Mouse (Mus musculus) kidney, adult 18-20 months (tissue): ENCODE data around the gene Tmem38b.
"Not testable (repeated sequence)": the region's sequence is repeated elsewhere in the genome, so short reads cannot be mapped to it uniquely, and the experiment has no call there.

Experiments
- DNase-seq: peaks from one replicate; pipeline ENCODE4 v3.0.0; 2021

Tmem38b gene

DNA sequence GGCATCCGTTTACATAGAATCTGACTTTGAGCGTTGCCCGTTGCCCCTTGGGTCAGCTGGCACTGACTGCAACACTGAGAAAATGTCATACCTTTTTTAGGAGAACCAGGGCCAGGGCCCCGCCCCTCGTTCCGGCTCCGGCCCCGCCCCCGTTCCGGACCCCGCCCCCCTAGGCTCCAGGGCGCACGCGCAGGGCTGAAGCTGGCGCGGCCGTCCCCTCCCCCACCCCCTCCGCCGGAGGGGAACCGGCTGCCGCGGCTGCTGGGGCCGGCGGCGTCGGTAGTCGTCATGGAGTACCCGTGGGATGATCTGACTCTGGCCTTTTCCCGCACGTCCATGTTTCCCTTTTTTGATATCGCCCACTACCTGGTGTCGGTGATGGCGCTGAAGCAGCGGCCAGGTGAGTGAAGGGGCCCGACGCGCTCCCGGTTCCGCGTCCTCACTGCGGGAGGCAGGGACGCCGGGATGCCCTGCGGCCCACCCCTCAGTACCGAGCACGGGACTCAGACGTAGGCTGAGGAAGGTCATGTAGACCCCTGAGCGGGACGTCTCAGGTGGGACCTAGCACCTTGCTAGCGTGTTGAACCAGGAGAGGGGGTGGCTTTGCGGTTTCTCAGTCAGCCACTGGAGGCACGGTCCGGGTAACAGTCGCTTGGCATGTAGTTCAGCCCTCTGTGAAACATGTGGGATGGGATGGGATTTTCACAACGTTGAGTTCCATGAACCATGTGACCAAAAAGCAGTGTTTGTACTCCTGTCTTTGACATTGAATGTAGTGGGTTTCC is at the start of gene Tmem38b:
TSS of gene Tmem38b (plus strand) at position 225 of the 785 bp plus-strand sequence.
- DNase-seq = peak; percentile 81

DNA sequence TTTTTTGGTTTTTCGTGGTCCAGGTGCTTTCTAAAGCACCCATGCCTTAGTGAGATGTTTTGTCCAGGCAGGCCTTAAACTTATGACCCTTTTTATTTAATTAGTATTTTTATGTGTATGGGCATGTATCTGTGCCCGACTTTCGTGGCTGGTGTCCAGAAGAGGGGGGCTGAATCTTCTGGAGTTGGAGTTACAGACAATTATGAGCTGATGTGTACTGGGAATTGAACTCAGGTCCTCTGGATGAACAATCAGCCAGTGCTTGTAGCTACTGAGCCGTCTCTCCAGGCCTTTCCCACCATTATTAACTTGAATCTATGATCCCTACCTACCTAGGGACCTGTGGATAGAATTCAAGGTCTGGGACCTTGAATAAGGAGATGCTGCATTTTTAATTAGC is 44.4 kb upstream of the Tmem38b start:
- no peak for DNase-seq

DNA sequence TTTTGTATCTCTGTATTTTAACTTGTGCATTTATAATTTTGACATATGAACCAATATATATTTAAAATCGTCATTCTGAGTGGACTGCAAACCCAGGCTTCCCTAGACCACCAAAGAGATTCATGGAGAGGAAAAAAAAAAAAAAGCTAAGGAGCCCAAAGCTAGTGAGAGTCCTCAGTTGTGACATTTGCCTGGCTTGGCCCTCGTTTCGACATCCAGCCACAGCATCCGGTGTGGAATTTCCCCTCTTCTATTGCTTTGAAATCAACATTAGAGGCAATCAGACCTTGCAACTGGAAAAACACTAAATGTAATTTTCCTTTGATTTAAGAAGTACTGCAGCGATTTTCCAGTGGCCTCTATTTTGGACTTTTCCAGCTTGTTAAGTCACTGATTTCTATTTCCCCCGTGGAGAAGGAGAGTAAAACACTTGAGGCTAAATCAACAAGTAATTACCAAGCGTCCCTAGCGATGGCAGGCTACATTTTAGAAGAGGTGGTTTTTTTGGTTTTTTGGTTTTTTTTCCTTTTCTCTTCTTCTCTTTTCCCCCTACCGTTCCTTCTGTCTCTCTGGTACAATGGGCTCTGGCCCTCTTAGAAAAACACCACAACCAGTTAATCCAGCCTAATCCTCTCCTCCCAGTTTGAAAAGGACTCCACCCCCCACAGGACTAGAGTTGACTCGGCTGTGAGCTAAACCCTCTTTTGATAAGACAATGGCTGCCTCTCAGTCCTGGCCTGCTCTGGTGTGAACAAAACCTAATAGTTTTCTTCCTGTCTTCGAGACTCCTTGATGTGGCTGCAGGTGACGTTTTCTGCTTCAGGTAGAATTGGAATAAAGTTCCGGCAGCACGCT is 43.4 kb upstream of the Tmem38b start:
- DNase-seq = no peak

DNA sequence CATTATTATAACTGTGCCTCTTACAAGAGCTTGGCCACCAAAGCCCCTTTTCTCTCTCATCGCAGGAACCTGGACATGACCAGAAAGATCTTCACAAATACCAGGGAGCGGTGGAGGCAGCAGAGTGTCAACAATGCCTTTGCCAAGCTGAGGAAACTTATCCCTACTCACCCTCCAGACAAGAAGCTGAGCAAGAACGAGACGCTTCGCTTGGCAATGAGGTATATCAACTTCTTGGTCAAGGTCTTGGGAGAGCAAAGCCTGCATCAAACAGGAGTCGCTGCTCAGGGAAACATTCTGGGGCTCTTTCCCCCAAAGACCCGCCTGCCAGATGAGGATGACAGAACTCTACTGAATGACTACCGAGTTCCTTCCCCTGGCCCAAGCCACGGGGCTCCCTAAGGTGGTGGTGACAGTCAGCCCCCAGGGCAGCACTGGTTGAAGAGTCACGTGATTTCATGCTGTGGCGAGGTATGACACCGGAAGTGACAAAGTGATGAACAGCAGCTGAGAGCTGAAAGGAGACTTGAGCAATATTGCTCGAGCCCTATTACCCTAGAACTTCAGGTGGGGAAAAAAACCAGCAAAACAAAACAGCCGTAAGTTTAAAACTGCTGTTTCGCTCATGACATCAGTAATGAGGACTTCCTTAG is 40.0 kb upstream of the Tmem38b start:
- DNase-seq = no peak

DNA sequence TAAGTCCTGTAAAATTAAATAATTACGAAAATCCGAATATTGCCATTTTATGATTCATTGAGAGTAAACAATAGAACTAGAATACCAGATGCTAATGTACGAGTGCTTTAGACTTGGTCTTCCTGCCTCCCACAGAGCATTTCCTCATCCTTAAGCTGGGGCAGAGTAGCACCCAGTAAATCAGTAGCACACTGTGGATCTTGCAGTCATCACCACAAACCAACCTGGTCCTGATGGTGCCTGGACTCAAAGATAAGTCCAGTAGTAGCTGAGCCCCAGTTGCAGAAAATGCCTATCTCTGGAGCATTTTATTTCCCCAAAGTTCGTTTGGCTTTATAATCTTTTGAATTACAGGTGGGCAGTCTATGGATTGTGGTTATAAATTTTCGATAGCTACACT is 39.0 kb upstream of the Tmem38b start:
- DNase-seq = no peak

DNA sequence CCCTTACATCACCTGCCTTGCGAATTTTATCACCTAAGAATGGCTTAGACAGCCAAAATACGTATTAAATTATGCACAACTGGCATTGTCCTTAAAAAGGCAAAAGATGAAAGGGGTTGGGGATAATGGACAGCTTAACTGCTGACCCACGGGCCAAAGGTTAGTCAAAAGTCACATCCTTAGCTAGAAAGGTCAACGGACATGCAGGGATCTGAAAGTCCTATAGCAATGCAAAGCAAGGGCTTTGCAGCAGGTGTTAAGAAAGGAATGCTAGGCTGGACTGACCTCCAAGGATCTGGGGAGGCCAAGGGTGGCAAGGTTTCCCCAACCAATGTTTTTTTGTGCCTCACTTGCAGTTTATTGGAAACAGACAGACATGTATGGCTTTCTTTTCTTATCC is 36.5 kb upstream of the Tmem38b start:
- no peak for DNase-seq

DNA sequence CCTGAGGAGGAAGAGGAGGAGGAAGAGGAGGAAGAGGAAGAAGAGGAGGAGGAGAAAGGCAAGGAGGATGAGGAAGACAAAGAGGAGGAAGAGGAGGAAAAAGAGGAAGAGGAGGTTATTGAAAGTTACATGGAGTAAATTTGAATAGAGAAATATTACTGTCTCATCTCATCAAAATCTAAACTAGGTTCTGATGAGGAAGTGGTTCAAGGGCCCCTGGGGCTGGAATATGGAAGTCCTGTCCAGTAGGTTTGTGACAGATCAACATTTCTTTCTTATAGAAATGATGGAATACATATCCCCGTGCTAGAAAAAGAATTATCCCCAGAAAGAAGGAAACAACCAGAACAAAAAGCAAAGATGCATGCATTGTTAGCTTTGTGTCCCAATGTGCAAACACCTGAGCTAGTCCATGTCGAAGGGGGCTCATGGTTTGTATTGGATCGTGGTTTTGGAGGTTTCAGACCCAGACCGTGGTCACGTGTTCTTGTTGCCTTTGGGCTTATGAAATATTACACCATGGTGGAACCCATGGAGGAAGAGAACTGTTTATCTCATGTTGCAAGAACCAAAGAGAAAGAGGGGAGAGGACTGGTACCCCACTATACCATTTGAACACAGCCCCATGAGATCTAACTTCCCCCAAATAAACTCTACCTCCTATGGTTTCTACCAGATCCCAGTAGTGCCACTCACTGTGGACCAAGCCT is 31.4 kb upstream of the Tmem38b start:
- no peak for DNase-seq

DNA sequence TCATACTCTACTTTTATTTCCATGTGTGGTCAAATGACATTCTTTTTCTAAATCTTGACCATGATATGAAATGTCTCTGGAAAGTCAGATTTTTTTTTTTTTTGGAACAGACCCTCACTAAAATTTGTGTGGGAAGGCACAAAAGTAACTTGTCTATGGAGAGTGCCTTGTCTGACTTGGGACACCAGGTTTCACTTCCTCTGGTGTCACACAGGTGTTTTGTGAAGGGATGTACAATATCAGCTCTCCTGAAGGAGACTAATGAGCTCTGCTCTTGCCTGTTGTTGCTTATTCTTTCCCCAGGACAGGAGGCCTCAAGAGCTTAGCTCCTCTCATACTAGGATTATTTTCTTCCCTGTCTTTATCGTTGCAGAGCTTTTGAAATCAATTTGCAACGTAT is 30.8 kb upstream of the Tmem38b start:
- no peak for DNase-seq

DNA sequence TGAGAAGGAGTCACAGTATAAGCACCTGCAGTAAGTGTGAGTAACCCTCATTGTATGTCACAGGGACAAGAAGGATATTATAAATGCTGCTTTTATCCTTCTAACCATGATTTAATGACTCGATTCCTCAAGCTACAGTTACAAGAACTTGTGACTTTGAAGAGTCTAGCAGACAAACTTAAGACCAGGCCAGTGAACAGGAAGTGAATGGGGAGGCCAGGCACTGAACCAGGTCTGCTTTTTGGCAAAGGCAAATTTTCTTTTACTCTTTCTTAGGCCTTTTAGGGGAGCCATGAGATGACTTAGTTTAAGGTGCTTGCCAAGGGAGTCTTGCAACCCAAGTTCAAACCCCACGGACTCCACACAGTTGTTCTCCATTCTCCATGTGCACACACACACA is 30.1 kb upstream of the Tmem38b start:
- no peak for DNase-seq

DNA sequence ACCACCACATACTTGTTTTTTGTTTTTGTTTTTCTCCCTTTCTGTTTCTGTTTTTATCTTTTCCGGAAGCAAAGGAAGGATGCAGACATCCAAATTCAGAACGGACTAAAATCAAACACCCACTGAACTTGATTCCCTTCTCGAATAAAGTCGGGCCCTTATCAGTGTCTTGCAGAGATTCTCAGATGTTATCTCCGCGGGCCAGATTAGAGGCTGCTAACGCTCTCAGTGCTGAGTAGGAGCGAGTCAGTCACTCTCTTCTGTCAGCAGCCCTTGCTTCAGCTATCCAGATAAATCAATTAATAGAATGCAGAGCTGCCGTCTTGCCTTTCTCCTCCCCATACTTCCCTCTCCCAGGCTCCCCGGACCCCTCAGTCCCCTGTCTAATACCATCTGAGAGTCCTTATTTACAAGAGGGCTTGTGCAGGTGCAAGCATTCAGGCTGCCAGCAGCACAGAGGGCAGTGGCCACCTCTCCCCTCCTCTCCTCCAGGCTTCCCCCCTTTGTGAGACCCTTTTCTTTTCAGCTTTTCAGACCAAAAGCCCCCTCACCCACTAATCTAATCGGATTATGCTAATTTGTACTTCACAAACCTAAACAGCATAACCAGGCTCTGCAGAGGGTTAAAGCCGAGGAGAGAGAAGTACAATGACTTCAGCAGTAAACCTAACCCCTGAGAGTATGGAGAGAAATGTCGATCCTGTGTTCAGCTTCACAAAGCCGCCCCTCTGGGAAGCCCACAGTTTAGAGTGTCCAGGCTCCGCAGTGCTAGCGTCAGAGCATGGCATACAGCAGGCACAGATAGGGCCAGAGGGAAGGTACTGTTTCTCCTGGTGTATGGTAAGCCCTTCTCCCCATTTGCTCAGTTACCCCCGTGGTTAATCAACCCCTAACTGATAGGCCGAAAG is 28.7 kb upstream of the Tmem38b start:
- DNase-seq = no peak

DNA sequence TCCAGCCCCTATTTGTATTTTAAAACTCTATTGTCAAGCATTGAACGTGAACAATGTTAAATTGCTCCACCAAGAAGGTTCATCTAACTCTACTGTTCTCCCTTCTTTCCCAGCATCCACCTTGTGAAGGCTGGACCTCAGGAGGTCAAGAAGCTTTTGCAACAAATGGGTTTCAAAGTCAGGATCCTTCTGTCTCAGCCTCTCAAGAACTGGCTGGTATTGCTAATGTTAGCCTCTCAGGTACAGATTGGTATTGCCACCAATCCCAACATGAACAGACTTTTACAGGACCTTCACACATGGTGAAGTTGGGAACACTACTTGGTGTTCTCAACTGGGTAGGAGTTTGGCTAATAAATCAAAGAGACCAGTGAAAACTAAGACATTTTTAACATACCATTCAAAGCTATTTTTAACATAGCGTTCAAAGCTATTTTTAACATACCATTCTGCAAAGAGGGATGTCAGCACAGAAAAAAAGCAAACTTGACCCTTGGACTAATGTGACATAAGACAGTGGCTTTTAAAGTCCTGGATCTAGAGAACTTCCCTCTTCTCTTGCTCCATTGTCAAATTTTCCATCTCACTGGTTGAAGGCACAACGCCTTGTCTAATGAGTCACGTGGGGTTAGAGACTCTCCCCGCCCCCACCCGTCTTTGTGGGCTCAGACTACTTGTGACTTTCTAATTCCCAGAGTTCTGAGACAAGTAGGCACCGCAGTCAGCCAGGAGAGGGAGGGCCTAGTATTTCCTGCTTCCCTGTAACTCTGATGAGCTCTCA is 26.8 kb upstream of the Tmem38b start:
- no peak for DNase-seq

DNA sequence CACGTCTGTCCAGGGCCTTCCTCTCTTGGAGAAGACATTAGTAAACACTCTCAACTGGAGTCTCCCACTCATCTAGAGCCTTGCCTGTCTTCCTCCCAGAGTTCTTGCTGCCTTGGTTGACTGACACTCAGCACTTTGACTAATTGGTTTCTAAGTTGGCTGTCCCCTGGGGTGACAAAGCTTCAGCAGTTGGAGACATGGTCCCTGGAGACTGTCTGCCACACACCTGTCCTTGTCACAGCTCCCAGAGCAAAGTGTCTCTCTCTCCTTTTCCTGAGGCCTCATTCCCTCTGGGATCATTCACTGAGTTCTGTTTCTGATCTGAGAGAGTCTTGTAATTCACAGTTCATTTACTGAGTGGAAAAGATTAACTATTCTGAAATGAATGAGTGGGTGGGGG is 26.1 kb upstream of the Tmem38b start:
- no peak for DNase-seq

DNA sequence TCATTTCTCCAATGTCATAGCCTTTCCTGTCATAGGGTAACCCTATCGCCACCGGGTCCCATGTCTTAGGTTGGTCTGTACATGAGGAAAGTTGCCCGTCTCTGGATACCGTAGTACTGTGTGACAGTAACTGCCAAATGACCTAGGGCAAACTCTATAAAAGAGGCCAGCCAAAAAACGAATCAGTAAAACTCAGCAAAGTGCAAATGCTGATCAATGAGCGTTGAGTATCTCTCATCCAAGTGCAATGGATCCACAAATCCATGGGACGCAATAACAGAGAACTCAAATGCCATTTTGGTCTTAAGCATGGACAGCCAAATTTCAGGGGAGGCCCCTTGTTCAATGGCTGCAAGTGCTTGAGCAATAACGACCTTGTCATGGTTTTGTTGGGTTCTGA is 22.2 kb upstream of the Tmem38b start:
- not testable (repeated sequence) for DNase-seq

DNA sequence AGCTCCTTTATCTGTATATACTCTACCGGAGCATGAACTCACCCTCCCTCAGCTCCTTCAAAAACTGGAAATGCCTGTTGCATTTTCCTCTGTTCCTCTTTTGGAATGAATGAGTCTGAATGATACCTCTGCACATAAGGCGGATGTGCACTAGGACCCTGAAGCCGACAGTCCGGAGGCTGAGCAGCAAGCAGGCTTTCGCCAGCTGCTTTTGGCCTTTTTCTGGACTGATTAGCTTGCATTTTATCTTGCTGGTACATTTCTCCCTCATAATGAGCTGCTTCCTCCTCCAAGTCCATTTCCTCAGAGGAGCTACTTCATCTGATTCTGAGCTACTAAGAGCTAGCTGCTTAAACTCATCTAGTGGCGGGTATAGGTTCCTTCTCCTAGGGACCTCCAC is 19.4 kb upstream of the Tmem38b start:
- DNase-seq = not testable (repeated sequence)

DNA sequence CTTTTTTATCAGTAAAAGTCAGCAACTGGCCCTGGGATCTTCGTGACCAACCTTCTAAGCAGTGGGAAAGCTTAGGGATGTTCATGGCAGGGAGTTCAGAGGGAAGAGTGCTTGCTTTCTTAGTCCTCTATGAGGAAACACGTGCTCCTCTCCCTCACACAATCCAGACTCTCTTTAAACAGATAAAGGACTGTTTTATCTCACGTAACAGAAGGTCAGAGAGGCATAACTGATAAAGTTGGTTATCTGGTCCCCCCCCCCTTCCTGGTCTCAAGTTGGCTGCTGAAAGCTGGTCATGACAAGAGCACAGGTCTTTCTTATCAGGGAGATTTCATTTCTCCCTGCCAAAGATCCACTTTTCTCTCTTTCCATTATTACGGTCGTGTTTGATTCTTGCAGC is 7.5 kb upstream of the Tmem38b start:
- no peak for DNase-seq

DNA sequence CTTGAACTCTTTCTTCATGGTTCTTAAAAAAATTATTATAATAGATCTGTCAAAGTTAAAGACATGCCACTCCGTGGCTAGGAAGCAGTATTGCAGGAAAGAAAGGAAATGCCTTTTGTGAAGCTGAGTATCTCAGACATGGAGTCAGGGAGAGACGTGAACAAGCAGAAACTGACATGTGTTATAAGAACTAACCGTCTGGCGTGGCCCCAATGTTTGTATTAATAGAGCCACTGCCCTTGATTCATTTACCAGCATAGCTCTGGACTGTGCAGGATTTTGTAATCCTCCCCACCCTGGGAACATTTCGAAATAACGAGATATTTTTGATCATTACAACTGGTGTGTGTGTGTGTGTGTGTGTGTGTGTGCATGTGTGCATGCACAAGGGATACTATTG is 2.1 kb upstream of the Tmem38b start:
- DNase-seq = no peak

DNA sequence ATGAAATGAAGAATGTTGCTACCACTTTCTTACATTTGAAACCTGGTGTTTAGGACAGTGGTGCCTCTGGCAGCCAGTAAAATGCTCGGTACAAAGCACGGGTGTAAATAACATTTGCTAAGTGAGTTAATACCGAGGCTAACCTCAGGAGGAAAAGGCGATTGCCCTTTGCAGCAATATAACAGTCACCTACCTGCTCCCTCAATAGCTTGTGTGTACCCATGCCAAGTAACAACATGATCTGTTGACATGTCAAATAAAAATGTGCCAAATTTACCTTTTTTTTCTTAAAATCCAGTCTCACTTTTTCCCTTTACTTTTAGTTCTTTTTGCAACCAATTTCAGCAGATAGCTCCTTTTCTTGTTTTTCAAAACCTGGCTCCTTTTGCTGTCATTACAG is 1.0 kb upstream of the Tmem38b start:
- no peak for DNase-seq

DNA sequence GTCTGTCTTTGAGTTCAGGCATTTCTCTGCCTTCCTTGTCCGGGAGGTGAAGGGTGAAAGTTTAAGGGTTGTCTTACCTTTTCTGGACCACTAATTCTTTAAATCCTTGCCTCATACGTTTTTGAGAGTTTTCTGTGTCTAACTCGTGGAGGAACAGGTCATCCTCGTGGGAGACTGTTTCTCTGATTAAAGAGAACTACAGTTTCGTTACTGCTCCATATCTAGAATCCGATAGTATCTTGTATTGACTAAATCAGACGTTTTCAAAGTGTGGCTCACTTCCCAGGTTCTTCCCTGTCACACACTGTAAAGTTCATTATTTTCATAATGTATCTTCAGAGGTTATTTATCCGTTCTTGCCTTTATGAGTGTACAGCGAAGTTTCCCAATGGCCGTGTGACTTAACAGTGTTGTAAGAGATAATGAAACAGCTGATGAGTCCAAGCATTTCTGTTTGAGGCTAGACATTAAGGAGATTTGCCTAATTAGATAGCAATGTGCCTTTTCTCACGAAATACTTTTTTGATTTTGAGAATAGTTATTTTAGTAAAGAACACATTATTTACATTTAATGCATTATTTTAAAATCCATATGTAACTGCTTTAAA is 900 bp downstream of the Tmem38b start:
- DNase-seq = no peak

DNA sequence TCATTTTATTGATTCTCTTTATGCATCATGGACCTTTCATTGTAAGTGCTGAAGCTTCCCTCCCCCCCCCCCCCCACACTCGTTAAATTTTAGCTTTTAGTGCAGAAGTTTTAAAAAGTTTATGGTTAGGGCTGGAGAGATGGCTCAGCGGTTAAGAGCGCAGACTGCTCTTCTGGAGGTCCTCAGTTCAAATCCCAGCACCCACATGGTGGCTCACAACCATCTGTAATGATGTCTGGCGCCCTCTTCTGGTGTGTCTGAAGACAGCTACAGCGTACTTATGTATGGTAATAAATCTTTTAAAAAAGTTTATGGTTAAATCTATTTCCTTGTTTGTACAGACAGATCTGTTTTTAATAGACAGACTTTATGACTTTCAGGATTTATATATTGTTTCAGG is 2.0 kb downstream of the Tmem38b start:
- DNase-seq = no peak

DNA sequence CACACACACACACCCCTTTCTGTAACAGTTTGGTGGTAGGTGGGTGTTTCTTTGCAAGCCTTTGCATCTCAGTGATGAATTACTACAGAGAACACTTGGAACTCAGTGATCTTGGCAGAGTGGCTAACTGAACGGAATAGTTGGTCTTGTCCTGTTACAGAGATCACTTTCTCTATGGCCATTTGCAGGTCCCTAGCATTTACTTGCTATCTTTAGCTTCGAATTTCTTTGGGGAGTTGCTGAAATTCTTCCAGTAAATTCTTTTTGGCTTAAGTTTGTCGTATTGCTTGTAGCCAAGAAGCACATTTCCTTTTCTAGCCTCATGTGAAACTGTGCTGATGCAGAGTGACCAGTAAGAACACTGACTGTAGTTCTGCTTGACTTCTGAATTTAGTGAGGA is 3.1 kb downstream of the Tmem38b start:
- DNase-seq = no peak

DNA sequence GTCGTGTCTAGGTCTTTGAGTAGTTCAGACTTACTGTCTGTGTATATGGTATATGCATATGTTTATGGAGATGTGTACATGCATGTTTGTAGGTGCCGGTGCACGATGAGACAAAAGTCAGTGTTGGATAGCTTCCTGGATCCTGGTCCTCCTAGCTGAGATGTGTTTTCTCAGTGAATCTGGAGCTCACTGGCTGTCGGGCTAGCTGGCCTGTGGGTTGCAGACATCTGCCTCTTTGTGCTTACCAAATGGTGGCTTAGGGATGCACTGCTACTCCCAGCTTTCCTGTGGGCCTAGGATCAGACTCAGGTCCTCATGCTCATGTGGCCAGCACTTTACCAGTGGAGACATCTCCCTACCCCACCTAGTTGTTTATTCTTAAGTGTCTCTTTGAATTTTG is 4.2 kb downstream of the Tmem38b start:
- DNase-seq = no peak
